Mouse (Mus musculus) retina, postnatal 7 days (tissue): ENCODE data around the gene Srpk2.
"Not testable (repeated sequence)": the region's sequence is repeated elsewhere in the genome, so short reads cannot be mapped to it uniquely, and the experiment has no call there.

Source experiments
- DNase-seq: peaks from one replicate; pipeline ENCODE4 v3.0.0-alpha.2; 2012; ENCODE audit warnings: low read depth, low spot score

The Srpk2 gene

GRCm38 (mm10) chr5:23684517-23684916 lies at the start of gene Srpk2:
Gene Srpk2, minus strand, starts transcription at chr5:23684617.
- DNase-seq: no peak

DNA sequence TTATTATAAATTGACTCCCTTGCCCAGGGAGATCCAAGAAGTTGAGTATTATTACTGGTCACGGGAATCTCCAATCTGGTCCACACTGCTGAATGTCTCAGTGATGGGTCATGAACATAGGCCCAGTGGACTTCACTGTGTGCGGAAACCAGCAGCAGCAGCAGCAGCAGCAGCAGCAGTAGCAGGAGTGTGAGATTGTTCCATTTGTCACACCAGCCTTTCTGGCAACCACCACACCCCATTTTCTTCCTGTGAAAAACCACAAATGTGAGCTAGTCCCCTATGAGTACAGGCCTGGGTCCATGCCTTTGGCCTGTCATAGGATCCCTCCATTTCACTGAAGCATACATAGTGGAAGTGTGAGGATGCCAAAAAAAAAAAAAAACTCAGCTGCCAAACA lies 37.5 kb upstream of the Srpk2 start:
- DNase-seq: no peak

- DNase-seq: no peak
Observed at GRCm38 (mm10) chr5:23718881-23719328, 34.5 kb upstream of the Srpk2 start.

DNA sequence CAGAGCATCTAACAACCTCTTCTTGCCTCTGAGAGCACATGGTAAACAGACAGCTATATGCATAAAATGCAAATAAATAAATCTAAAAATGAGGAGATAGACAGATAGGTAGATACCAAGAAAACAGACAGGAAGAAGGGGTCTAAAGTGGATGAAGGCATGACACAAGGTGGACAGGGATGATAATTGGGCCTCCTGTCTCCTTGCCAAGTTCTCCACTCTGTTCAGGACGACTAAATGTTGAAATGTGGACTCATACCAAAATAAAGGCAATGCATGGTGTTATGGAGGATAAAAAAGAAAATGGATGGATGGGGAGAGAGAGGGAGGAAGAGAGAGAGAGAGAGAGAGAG lies 33.7 kb upstream of the Srpk2 start:
- DNase-seq: no peak

GRCm38 (mm10) chr5:23717469-23718181 lies 33.2 kb upstream of the Srpk2 start:
- DNase-seq: no peak

GRCm38 (mm10) chr5:23713401-23714335 lies 29.3 kb upstream of the Srpk2 start:
- no peak for DNase-seq

- DNase-seq: peak; percentile 37
Observed at GRCm38 (mm10) chr5:23712130-23713001, 27.9 kb upstream of the Srpk2 start.

DNA sequence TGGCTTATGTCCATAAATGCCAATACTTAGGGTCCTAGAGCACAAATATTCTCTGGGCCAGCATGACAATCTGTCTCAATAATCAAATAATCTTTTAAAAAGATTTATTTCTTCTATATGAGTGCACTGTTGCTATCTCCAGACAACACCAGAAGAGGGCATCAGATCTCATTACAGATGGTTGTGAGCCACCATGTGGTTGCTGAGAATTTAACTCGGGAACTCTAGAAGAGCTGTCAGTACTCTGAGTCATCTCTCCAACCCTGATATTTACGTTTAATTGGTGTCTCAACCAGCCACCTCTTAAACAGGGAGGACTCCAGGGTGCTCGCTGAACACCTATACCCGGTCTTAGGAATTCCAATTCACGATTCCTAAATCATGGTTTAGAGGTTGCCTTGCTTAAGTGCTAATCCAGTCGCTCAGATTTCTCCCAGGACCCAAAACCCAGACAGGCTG lies 27.3 kb upstream of the Srpk2 start:
- not testable (repeated sequence) for DNase-seq

DNA sequence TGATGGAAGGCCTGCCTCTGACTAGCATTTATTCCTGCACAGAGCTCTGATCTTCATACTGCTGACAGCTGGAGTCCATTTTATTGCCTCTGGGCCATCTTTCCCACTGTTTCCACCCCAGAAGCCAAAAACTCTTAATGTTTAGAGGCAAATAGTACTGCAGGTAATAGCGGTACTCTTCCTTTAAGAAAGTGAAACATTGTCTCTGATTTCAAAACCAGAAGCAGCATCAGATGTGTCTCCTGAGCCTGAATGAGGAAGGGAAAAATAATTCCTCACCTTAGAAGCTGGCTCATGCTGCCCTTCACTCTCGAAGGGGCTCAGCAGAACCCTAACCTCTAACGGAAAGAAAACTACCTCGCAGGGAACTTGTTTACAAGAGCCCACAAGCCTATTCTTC lies 26.8 kb upstream of the Srpk2 start:
- DNase-seq: no peak

GRCm38 (mm10) chr5:23709661-23710060 lies 25.2 kb upstream of the Srpk2 start:
- DNase-seq: no peak

DNA sequence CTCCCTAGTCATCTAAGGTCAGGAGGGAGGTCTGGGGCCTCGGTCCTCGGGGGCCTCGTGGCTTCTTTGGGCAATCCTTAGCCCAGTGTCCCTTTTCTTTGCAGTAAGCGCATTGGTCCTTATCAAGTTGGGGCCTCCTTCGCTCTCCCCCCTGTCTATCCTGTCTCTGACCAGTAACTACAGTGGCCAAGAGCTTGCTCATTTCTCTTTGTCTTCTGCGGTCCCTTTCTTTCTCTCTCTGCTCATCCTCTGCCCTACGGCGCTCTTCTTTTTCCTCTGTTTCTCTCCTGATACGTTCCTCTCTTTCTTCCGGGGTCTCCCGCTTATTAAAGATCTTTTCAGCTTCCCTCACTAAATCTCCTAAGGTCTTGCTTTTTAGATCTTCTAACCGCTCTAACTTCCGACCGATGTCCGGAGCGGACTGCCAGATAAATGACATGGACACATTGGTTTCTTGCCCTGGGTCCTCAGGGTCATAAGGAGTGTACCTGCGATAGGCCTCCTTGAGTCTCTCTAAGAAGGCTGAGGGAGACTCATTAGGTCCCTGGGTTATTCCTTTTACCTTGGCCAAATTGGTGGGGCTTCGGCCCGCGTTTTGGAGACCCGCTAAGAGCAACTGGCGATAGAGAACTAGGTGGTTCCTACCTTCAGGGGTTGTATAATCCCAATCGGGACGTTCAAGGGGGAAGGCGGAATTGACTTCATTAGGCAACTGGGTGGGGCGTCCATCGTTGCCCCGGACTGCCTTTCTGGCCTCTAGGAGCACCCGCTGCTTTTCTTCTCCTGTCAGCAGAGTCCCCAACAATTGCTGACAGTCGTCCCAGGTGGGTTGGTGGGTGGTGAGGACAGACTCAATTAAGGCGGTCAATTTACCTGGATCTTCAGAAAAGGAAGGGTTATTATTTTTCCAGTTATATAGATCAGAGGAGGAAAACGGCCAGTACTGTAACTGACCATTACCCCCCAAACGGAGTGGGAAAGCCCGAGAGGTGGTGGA lies 22.5 kb upstream of the Srpk2 start:
- DNase-seq: not testable (repeated sequence)

GRCm38 (mm10) chr5:23697457-23697856 lies 13.0 kb upstream of the Srpk2 start:
- DNase-seq: no peak

- DNase-seq: no peak
Observed at GRCm38 (mm10) chr5:23683431-23683830, 986 bp downstream of the Srpk2 start.

GRCm38 (mm10) chr5:23679006-23679405 lies 5.4 kb downstream of the Srpk2 start:
- DNase-seq: no peak

DNA sequence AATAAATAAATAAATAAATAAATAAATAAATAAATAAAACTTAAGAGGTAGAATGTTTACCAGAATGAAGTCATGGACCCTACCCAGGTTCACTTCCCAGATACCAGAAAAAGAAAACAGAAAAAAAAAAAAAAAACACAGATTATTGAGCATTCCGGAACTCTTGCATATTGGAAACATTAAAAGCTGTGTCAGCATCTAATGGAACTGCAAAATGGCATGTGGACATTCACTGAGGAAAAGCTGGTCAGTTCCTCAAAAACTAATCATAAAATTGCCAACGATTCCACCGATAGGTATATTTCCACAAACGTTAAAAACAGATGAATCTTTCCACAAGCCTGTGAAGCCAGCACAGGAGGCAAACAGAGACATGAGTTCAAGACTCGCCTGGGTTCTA lies 6.5 kb downstream of the Srpk2 start:
- DNase-seq: no peak

- no peak for DNase-seq
Observed at GRCm38 (mm10) chr5:23677072-23677453, 7.4 kb downstream of the Srpk2 start.

DNA sequence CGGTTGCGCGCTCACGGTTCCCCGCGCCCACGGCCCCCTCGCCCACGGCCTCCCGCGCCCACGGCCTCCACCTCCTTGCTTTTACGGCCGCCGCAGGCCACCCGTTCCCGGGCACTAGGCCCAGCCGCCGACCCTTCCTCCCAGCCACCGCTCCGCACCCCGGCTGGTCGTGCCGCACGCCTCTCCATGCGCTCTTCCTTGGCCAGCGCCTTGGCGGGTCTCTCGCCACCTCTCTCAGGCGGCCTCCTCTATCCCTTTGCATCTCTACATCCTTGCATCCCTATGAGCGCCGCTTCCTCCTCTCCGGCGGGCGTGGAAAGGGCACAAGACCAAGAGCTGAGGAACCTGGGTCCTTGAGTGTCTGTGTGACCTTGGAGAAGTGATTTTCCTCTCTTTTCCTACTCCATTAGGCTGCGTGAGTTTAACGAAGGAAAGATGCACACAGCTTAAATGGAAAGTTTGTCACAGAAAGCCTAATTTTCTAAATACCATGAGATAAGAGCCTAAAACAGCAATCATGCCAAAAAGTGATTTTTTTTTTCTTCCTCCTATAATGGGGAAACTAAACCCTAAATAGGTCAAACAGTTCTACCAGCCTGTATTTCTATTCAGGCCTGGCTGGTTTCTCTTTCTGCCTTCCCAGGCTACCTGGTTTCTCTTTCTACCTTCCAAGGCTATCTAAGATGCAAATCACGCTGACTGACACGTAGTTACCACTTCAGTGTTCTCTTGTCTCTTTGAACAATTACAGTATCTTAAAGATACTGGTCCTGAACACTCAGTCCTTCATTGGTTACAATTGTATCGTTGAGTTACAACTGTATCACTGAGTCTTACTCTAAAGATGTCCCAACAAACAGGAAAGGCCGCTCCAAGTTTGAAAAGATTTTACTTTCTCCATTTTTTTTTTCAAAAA lies 8.0 kb downstream of the Srpk2 start:
- no peak for DNase-seq

GRCm38 (mm10) chr5:23675499-23676155 lies 8.8 kb downstream of the Srpk2 start:
- DNase-seq: peak; percentile 44
